Mouse (Mus musculus) erythroblast, embryonic 14.5 days (primary cell): ENCODE measurements around the gene Gm20489. TPM values are rescaled to one million over a fixed set of nuclear protein-coding genes. Genes with fewer than 3 reads are reported as not detected.

Experiments used
- H3K27me3 ChIP-seq: 2 replicates; pipeline ENCODE4 v1.6.1; 2012; ENCODE audit warnings: inconsistent platforms; ENCODE audit not compliant: control insufficient read depth
- H3K36me3 ChIP-seq: 2 replicates; pipeline ENCODE4 v1.6.1; 2012; ENCODE audit warnings: mild to moderate bottlenecking, inconsistent platforms; ENCODE audit not compliant: control insufficient read depth
- H3K4me1 ChIP-seq: 2 replicates; pipeline ENCODE4 v1.6.1; 2012; ENCODE audit warnings: inconsistent platforms; ENCODE audit not compliant: control insufficient read depth
- H3K4me3 ChIP-seq: replicated peaks from 2 replicates; pipeline ENCODE3; 2012; ENCODE audit warnings: moderate library complexity, mild to moderate bottlenecking, inconsistent platforms
- H3K9me3 ChIP-seq: 2 replicates; pipeline ENCODE4 v1.6.1; 2012; ENCODE audit warnings: low read length, inconsistent platforms, mixed read lengths; ENCODE audit not compliant: control insufficient read depth
- GATA1 ChIP-seq: IDR thresholded peaks from 2 replicates; pipeline ENCODE4 v1.6.1; 2012; ENCODE audit warnings: low read length, inconsistent platforms, mixed read lengths
- TAL1 ChIP-seq: IDR thresholded peaks from 3 replicates; pipeline ENCODE4 v1.6.1; 2012; ENCODE audit warnings: low read length, inconsistent platforms, mixed read lengths
- polyA plus RNA-seq: library from polyadenylated mRNA; stranded (reverse); fragments of >175 nt; gene quantifications from 2 replicates; pipeline ENCODE4 v1.2.3, GENCODE M21; 2012

Gm20489 gene
- polyA plus RNA-seq, 1 experiment = not detected

- Histone ChIP-seq H3K9me3 (peaks cover 3% of the 10 kb centered on the region; the same call in 1 of the 2 replicates), H3K27me3 (peaks cover 3% of the 10 kb centered on the region; the same call in 1 of the 2 replicates), H3K36me3 (peaks cover 100% of the 10 kb centered on the region), H3K4me1 (peaks cover 66% of the 10 kb centered on the region), H3K4me3 (peak overlapping the region; percentile 24)
- TF ChIP-seq GATA1 = no peak
- no peak for TF ChIP-seq TAL1
Observed at GRCm38 (mm10) chrX:101290111-101290510, 21.3 kb upstream of the Gm20489 start.

DNA sequence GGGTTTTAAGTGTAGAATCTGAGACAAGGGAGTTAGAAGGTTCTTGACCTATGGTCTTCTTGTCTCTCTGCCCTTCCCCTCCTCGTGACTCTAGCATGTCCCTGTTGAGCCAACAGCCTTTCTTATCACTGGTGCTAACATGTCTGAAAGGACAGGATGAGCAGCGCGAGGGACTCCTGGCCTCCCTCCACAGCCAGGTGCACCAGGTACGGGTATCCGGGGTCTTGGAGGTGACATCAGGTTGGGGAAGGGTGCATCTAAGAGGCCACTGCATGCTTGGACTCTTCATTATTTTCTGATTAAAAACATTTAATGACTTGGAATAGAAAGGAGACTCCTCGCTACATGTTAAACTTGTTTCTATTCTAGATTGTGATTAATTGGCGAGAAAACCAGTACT, 20.2 kb upstream of the Gm20489 start:
- Histone ChIP-seq H3K27me3 (peaks cover 3% of the 10 kb centered on the region; the same call in 1 of the 2 replicates), H3K4me1 (peaks cover 66% of the 10 kb centered on the region), H3K4me3 (no peak overlapping the region), H3K36me3 (peaks cover 100% of the 10 kb centered on the region), H3K9me3 (peaks cover 3% of the 10 kb centered on the region; the same call in 1 of the 2 replicates)
- TF ChIP-seq GATA1 (no peak), TAL1 (no peak)

DNA sequence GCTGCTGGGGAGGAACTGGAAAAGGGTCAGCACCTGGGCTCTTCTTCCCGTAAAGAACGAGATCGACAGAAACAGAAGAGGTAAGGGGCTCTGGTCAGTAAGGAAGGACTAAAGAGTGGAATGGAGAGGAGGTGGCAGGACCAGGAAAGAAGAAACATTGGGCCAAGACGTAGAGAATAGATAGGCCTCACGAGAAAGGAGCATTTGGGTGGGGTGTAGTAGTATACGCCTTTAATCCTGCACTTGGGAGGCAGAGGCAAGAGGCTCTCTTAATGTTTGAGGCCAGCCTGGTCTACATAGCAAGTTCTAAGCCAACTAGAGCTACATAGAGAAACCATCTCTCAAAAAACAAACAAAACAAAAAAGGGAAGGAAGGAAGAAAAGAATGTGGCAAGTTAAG, 19.6 kb upstream of the Gm20489 start:
- H3K27me3 ChIP-seq = peaks cover 3% of the 10 kb centered on the region; the same call in 1 of the 2 replicates
- peaks cover 64% of the 10 kb centered on the region for H3K4me1 ChIP-seq
- H3K36me3 ChIP-seq = peaks cover 100% of the 10 kb centered on the region
- TF ChIP-seq TAL1 = no peak
- TF ChIP-seq GATA1 = no peak
- H3K4me3 ChIP-seq = peak overlapping the region; percentile 47
- H3K9me3 ChIP-seq = peaks cover 3% of the 10 kb centered on the region; the same call in 1 of the 2 replicates

- Histone ChIP-seq H3K4me1 (peaks cover 64% of the 10 kb centered on the region), H3K4me3 (peak overlapping the region; percentile 47), H3K27me3 (no peaks in the 10 kb centered on the region; the same call in 1 of the 2 replicates), H3K9me3 (peaks cover 3% of the 10 kb centered on the region), H3K36me3 (peaks cover 100% of the 10 kb centered on the region)
- peak; percentile 94 for TF ChIP-seq TAL1
- TF ChIP-seq GATA1 = peak; percentile 91
Observed at GRCm38 (mm10) chrX:101287543-101287942, 18.7 kb upstream of the Gm20489 start.

GRCm38 (mm10) chrX:101285953-101286670, 17.3 kb upstream of the Gm20489 start:
- peaks cover 56% of the 10 kb centered on the region for H3K4me1 ChIP-seq
- no peaks in the 10 kb centered on the region; the same call in 1 of the 2 replicates for H3K27me3 ChIP-seq
- peaks cover 100% of the 10 kb centered on the region for H3K36me3 ChIP-seq
- H3K4me3 ChIP-seq = no peak overlapping the region
- peaks cover 3% of the 10 kb centered on the region for H3K9me3 ChIP-seq
- TF ChIP-seq TAL1 (no peak), GATA1 (no peak)

DNA sequence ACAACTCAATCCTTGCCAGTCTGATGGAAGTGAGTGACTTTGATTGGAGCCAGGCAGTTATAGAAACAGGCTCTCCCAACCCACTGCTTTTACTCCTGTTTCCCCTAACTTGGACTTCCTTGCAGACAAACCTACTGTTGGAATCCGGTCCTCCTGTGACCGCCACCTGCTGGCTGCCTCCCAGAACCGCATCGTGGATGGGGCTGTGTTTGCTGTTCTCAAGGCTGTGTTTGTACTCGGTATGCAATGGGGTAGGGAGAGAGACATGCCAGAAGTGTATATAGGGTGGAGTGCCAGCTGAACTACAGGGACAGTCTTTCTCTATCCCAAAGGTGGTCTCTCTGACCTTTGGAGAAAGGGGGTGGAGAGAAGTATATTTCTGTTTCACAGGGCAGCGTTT, 16.7 kb upstream of the Gm20489 start:
- H3K4me3 ChIP-seq = no peak overlapping the region
- no peaks in the 10 kb centered on the region; the same call in 1 of the 2 replicates for H3K27me3 ChIP-seq
- TF ChIP-seq TAL1 (no peak), GATA1 (no peak)
- peaks cover 3% of the 10 kb centered on the region for H3K9me3 ChIP-seq
- peaks cover 100% of the 10 kb centered on the region for H3K36me3 ChIP-seq
- peaks cover 53% of the 10 kb centered on the region for H3K4me1 ChIP-seq

GRCm38 (mm10) chrX:101282813-101283212, 14.0 kb upstream of the Gm20489 start:
- no peak overlapping the region for H3K4me3 ChIP-seq
- H3K27me3 ChIP-seq = no peaks in the 10 kb centered on the region; the same call in 1 of the 2 replicates
- no peak for TF ChIP-seq TAL1
- no peak for TF ChIP-seq GATA1
- peaks cover 97% of the 10 kb centered on the region for H3K36me3 ChIP-seq
- peaks cover 26% of the 10 kb centered on the region for H3K4me1 ChIP-seq
- no peaks in the 10 kb centered on the region; the same call in 1 of the 2 replicates for H3K9me3 ChIP-seq

DNA sequence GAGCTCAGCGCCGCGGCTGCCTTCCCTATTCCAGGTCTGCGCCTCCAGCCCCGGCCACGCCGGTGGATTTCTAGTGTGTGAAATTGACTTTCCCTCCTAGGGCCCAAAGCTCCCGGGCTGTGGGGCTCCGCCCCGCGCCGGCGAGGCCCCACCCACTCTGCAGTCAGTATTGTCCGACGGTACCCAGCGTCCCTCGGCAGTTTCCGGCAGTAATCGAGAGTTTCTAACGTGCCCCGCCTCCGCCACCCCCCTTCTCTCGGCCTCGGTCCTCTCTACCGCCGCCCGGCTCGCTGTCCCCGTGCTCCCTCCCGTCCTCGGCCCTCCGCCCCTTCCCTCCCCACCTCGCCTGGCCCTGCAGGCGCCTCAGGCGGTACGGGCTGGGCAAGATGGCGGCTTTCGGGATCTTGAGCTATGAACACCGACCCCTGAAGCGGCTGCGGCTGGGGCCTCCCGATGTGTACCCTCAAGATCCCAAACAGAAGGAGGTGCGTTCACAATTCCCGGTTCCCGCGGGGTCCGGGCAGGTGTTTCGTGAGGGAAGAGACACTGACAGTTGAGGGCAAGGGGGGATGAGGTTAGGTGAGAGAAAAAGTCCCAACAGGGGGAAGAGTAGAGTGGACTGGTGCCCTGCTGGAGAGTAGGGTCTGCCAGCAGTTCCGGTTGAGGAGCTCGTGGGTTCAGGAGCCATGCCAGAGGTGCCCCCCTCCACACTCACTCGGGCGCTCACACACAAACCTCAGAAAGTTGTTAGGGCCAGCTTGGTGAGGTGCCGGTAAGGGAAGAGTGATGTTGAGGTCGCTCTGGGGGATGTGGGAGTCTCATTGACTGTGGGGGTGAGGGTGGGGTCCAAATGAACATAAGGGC, 5.3 kb upstream of the Gm20489 start, which contains the start of gene Med12:
Med12 (plus strand) TSS at position 156 of the 864 bp plus-strand sequence.
- Histone ChIP-seq H3K4me3 (peak within 1 kb of the TSS; percentile 90), H3K36me3 (peaks cover 43% of the 10 kb centered on the region), H3K27me3 (no peaks in the 10 kb centered on the region; the same call in 1 of the 2 replicates), H3K4me1 (peaks cover 32% of the 10 kb centered on the region), H3K9me3 (no peaks in the 10 kb centered on the region; the same call in 1 of the 2 replicates)
- TF ChIP-seq GATA1 (no peak), TAL1 (no peak)

DNA sequence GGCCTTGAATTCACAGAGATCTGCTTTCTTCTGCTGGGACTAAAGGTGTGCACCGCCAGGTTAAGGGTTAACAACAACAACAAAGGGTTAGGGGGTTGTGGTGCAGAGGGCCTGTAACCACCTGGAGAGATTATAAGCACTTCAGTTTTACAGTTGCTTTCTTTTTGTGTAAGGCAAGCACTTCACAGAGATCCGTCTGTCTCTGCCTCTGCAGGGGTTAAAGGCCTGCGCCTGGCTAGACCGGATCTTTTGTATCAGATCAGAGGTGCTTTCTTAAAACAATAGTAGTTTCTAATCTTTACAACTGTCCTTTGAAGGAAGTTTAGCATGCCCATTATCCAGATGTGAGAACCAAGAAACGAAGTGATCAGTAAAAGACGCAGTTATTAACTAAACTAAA, 4.6 kb upstream of the Gm20489 start:
- Histone ChIP-seq H3K27me3 (peaks cover 2% of the 10 kb centered on the region), H3K4me1 (peaks cover 32% of the 10 kb centered on the region), H3K9me3 (no peaks in the 10 kb centered on the region; the same call in 1 of the 2 replicates), H3K36me3 (peaks cover 36% of the 10 kb centered on the region), H3K4me3 (peak overlapping the region; percentile 90)
- TF ChIP-seq GATA1 (no peak), TAL1 (no peak)
